Mouse (Mus musculus) neural tube, embryonic 10.5 days (tissue): ENCODE data around the gene Gpr149.

ENCODE experiments used
- DNase-seq: peaks from one replicate; pipeline ENCODE4 v3.0.0-alpha.2; 2017; ENCODE audit warnings: low spot score; ENCODE audit errors: extremely low spot score

Gene Gpr149

GRCm38 (mm10) chr3:62604973-62605372 is at the start of gene Gpr149:
Gpr149 (minus strand) TSS chr3:62605140.
- no peak for DNase-seq

DNA sequence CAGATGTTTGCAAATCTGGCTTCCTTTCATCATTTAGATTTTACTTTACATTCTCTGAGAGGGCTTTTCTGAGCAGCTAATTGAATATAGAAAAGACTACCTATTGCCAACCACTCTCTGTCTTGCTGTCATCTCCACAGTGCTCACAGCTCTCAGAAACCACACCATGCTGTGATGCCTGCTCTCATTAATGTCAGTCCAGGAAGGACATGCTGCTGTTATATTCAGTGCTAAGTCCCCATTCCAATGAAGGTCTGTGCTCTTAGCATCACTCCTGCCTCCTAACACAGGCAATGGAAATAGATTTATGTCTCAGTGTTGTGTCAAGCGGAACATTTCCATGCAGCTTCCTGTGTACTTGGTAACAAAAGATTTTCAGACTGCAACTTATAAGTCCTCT is 45.6 kb upstream of the Gpr149 start:
- no peak for DNase-seq

DNA sequence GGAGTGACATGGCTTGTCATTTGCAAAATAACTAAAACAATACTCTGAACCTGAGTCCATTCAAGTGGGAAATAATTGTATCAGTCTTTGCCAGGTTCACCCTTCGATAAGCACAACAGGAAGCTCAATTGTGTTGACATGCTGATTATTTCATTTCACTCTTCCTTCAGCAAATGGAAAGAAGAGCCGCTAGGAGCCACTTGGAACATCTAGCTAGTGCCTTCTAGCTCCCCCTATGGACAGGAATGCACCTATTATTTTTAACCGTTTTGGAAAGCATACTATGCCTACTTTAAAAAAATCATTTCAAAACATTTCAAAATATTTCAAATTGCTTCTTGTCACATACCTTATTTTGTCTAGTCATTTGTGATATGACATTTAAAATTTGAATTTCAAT is 5.9 kb upstream of the Gpr149 start:
- DNase-seq, result no peak

DNA sequence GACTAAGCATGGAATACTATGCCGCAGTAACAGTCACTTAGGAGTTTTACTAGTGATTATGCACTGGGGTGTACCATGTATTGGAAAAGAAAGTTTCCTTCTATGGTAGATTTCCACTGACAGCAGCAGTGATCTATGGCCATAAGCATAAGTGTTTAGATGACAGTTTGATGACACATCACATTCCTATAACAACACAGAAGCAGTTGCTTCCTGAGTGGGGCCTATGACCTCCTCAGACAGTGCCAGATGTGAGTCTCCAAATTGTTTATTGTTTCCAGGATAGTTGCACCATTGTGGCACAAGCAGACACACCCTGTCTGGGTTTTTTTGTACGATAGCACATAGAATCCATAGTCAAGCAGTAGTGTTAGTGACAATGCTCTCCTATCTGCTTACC is 991 bp upstream of the Gpr149 start:
- no peak for DNase-seq

- DNase-seq, result peak; percentile 48
These were observed 921 bp downstream of the Gpr149 start for GRCm38 (mm10) chr3:62604047-62604391.

DNA sequence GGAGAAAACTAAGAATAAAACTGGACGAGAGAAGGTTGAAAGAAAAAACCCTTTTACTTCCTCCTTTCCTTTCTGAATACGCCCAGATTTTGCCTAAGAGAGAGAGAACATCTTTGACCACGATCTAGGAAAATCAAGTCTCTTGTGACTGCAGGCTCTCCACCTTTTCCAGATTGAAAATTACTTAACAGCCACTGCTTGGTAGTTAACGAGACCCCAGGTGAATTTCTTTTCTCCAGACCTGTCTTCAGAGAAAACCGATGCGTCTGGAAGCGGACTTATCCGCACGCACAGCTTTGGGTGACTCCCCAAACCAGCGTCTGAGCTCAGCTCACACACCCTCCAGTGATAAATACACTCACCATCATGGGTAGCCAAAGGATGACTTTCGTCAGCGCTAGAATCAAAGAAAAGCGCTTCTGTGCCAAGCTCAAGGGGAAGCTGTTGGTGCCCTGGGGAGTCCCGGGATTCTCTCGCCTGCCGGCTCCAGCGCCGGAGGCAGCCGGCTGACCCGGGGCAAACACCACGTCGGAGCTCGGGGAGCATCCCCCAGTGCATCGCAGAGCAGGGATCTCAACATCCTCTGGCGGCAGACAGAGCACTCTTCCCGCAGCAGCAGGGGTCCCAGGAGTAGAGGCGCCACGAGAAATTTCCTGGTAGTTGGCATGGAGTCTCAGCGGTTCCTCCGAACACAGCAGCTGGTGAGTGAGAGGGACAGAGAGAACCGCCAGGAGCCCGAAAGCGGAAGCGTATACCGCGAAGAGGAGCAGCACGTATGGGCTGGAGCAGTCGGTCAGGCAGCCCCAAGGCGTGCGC is 1.5 kb downstream of the Gpr149 start:
- DNase-seq, result peak; percentile 55

DNA sequence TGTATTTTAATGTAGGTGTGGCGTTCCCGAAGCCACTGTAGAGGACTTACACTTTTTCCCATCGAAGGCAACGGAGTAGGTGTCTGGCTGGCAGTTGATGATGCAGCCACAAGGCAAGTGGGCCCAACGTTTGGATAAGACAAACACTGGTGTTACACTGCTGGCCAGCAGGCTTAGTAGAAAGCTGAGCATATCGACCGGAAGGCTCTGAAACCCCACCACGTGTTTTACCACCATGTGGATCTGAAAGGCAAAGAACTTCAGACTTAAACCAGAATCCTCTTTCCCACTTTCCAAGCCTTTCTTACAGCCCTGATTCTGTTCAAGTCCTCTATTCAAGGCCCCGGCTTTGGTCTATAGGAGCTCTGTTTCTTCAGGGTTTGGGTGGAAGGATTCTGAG is 2.5 kb downstream of the Gpr149 start:
- no peak for DNase-seq

DNA sequence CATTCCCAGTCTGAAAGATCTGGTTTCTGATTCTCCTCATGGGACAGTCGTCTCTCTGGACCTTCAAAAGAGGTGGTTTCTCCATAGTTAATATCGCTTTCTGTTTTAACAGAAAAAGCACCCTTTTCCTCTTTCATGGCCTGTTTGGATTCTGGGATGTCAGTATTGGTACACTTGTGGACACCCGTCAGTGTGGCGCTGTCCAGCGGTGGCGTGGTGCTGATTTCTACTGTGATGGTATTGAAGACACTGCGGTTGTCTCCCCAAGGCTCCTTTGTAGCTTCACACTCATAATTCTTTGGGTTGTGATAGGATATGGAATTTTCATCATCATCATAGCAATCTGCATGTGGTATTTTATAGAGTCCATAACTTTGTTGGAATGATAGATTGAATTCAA is 10.1 kb downstream of the Gpr149 start:
- peak; percentile 58 for DNase-seq

- no peak for DNase-seq
These were observed 19.9 kb downstream of the Gpr149 start for GRCm38 (mm10) chr3:62585072-62585471.

DNA sequence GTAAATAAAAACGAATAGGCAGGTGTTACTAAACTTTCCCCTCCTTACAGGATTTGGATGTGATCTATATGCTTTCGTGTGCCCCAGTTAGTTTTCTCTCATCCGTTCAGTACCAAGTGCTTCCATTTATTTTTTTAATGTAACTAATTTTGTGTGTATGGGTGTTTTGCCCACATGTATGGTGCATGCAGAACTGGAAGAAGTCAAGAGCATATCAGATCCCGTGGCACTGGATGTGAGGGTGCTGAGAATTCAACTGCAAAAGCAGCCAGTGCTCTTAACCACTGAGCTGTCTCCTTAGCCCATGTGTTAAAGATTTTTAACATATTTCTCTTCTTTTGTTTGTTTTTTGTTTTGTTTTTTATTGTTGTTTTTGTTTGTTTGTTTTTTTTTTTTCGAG is 77.3 kb downstream of the Gpr149 start:
- DNase-seq, result no peak

- no peak for DNase-seq
These were observed 77.8 kb downstream of the Gpr149 start for GRCm38 (mm10) chr3:62527160-62527559.

GRCm38 (mm10) chr3:62507206-62507647 is 97.7 kb downstream of the Gpr149 start:
- DNase-seq, result no peak

DNA sequence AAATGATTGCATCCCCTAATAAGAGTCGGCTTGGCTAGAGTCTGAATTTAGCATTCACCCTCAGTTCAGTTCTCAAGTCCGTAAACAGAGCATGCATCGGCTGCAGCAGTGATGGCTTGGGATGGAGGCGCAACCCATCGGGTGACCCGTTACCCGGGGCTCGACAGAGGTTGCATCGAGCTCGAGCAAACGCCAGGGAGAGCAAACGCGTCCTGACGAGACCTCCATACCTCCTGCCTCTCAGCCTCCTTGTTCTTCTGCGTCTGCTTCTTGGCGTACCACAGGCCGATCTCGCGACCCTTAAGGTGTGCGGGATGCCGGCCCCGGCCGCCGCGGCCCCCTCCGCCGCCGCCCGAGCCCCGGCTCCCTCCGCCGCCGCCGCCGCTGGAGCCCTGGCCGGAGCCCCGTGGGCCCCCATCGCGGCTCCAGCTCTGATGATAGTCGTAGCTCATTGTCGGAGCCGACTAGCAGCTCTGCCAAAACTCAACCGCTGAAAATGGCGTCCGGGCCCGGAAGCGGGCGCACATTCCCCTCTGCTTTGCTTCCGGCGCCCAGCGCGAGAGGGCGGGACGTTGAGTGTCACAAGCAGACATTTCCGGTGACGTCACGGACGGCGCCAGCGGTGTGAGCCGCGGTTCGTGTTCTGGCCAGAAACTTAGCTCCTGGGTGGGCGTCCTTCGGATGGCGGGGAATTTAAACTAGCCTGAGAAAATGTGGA is 98.3 kb downstream of the Gpr149 start, which contains the start of gene Dhx36:
Dhx36 (minus strand) TSS at position 517 of the 718 bp plus-strand sequence.
- DNase-seq, result peak; percentile 97

DNA sequence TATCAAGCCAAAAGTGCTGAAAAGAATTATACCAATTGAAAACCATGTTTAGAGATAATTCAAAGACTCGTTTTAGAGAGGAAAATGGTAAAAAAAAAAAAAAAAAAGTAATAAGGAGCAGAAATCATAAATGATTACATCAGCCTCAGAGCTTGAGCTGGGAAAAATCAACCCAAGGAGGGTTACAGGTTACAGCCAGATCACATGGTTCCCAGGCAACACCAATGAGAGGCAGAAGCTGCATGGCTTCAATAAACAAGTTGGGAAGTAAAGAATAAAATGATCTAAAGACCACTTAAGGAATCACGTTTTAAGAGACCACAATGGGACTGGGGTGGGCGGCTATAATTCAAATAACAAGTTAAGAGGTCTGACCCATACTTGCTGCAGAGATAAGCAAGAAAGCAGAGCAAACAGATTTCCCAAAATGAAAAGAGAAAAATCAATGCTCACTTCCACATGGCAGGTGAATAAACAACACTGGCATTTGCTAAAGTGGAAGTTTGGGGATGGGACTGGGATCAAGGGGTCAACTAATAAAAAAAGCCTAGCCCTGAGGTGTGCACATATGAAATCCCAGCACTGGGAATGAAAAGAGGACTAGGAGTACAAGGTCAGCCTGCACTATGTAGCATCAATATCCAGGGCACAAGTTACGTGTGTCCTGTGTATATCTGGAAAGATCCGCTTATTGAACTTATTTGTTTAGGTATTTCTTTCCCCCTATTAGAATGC is 99.6 kb downstream of the Gpr149 start:
- DNase-seq, result no peak

DNA sequence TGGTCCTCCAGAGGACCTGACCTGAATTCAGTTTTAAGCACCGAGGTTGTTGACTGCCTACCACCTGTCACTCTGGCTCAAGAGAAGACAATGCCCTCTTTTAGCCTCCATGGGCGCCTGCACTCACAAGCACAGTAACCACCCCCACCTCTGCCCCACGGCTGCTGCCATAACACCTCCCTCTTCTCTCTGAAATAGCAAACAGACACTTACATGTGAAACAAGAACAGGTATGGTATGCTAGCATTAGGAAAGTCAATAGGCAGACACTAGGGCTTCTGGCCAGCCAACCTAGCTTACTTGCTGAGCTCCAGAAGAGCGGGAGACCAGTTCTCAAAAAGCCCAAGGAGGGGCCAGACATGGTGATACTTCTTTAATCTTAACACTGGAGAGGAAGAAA is 105.6 kb downstream of the Gpr149 start:
- DNase-seq, result no peak

DNA sequence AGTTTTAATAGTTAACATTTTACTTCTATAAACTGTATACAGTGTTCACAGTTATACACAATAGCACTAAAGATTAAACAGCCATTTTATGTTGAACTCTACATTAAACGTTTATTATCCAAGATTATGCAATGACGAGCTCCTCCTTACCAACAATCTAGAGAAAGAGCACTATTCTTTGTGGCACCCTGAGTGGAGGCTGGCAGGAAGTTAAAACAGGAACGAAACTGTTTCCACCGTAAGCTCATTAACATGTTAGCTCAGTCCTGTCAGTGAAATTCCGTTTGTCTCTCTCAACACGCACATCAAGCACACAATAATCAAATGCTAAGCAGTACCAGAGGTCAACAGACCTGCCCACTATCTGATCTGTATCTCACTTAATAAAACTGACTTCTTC is 112.4 kb downstream of the Gpr149 start:
- DNase-seq, result no peak

DNA sequence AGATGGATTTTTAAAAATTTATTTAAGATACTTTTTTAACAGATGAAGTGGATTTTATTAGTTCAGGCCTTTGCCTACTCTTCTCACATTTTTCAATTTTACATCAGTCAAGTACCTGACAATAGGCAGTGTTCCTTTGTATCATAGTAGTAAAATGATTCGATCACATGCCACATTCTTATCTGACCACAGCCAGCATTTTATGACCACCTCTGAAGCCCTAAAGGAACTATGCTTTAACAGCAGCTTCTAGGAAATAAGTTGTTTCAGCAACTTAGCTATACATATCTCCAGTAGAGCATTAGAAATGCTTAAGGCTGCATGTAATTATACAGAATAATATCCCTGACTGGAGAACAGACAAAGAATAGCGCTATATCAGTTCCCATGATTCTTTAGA is 120.6 kb downstream of the Gpr149 start:
- no peak for DNase-seq
